Mouse (Mus musculus): Measurements from ENCODE around the gene Tcfl5. TPM values are rescaled to one million over a fixed set of nuclear protein-coding genes. Genes with fewer than 3 reads are reported as not detected.

Gene Tcfl5
- polyA plus RNA-seq, 1 experiment from 2014 or later: 0.15 TPM

GRCm38 (mm10) chr2:180611882-180612281 lies 30.6 kb downstream of the Tcfl5 start:
- no peak for DNase-seq (ENCODE audit: low spot score)
- WGBS: 74% methylated on average over 2 of the region's 2 CpGs
- H3K4me1 ChIP-seq (replicated peaks; ENCODE audit: control insufficient read depth, insufficient read depth, low read length): no peaks in the 10 kb centered on the region

GRCm38 (mm10) chr2:180610283-180610682 lies 32.2 kb downstream of the Tcfl5 start:
- no peak overlapping the region for H3K4me3 ChIP-seq (ENCODE audit: low read depth, low read length)
- H3K27me3 ChIP-seq (replicated peaks; ENCODE audit: control insufficient read depth, insufficient read depth, low read length): no peaks in the 10 kb centered on the region
- no peak overlapping the region for H3K27ac ChIP-seq (ENCODE audit: low read depth, low read length)
- no peaks in the 10 kb centered on the region for H3K4me1 ChIP-seq (replicated peaks; ENCODE audit: control insufficient read depth, insufficient read depth, low read length)
- no peaks in the 10 kb centered on the region for H3K9me3 ChIP-seq (ENCODE audit: control insufficient read depth, low read length)
- no peaks in the 10 kb centered on the region for H3K36me3 ChIP-seq (ENCODE audit: control insufficient read depth, insufficient read depth, low read length)
- H3K9ac ChIP-seq (ENCODE audit: low read depth, low read length): no peak overlapping the region
- peak; percentile 67; the same call in 1 of the 2 replicates for ATAC-seq (replicated peaks; ENCODE audit: low FRiP score)
- no peak for DNase-seq (ENCODE audit: low spot score)
- H3K4me2 ChIP-seq: no peak overlapping the region
- WGBS: 64% methylated on average over 4 of the region's 4 CpGs

More at GRCm38 (mm10) chr2:180611882-180612281, 30.6 kb downstream of the Tcfl5 start:
- H3K9me3 ChIP-seq (ENCODE audit: control insufficient read depth, low read length): no peaks in the 10 kb centered on the region
- no peak overlapping the region for H3K27ac ChIP-seq (ENCODE audit: low read depth, low read length)
- no peaks in the 10 kb centered on the region for H3K27me3 ChIP-seq (replicated peaks; ENCODE audit: control insufficient read depth, insufficient read depth, low read length)
- no peak for ATAC-seq (replicated peaks; ENCODE audit: low FRiP score)
- no peaks in the 10 kb centered on the region for H3K36me3 ChIP-seq (ENCODE audit: control insufficient read depth, insufficient read depth, low read length)
- H3K4me3 ChIP-seq (ENCODE audit: low read depth, low read length): no peak overlapping the region
- H3K9ac ChIP-seq (ENCODE audit: low read depth, low read length): no peak overlapping the region
- H3K4me2 ChIP-seq: no peak overlapping the region

DNA sequence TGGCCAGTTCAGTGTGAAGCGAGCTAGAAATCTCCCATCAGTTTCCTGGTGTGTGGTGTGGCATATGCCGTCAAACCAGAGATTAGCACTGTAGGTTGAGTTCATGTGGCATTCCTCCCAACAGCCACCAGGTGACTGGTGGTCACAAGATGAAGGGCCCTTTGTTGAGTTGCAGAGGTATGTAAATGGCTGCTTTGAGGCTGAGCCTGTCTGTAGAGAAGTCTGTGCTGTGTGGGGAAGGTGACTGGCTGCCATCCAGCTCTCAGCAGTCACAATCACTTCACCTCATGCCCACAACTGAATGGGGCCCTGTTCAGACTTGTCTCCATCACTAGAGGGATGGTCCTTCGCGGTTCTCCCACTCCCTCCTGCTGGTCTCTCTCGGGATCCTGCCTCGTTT lies 37.7 kb downstream of the Tcfl5 start:
- no peak overlapping the region for H3K27ac ChIP-seq (ENCODE audit: low read depth, low read length)
- H3K9ac ChIP-seq (ENCODE audit: low read depth, low read length): no peak overlapping the region
- no peaks in the 10 kb centered on the region for H3K36me3 ChIP-seq (ENCODE audit: control insufficient read depth, insufficient read depth, low read length)
- no peaks in the 10 kb centered on the region for H3K9me3 ChIP-seq (ENCODE audit: control insufficient read depth, low read length)
- DNase-seq (ENCODE audit: low spot score): no peak
- no peak overlapping the region for H3K4me2 ChIP-seq
- ATAC-seq (replicated peaks; ENCODE audit: low FRiP score): no peak
- H3K27me3 ChIP-seq (replicated peaks; ENCODE audit: control insufficient read depth, insufficient read depth, low read length): 0 out of 2 replicates have a peak, but pooled peaks cover 7% of the 10 kb centered on the region
- 56% methylated on average over 6 of the region's 6 CpGs for WGBS
- H3K4me1 ChIP-seq (replicated peaks; ENCODE audit: control insufficient read depth, insufficient read depth, low read length): no peaks in the 10 kb centered on the region
- no peak overlapping the region for H3K4me3 ChIP-seq (ENCODE audit: low read depth, low read length)

DNA sequence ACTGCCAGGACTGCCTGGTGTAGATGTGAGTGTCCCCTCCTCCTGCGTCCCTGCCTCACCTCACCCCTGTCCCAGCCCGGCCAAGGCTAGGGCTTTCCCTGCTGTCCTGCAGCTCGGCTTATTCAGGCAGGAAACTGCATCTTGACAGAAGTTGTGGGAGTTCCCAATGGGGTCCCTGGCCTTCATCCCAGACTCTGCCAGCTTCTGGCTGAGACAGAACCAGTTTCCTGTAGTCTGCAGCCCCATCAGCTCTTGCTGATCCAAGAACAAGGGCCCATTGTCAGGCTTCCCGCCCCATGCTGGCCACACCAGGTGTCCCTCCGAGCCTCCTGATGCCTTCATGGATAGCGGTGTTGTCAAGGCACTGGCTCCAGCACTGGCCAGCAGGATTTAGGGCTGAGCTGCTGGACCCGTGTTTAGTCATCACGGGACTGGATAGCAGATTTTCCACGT lies 41.9 kb downstream of the Tcfl5 start:
- no peak overlapping the region for H3K9ac ChIP-seq (ENCODE audit: low read depth, low read length)
- no peak overlapping the region for H3K4me2 ChIP-seq
- H3K9me3 ChIP-seq (ENCODE audit: control insufficient read depth, low read length): no peaks in the 10 kb centered on the region
- 32% methylated on average over 9 of the region's 9 CpGs for WGBS
- no peak overlapping the region for H3K4me3 ChIP-seq (ENCODE audit: low read depth, low read length)
- peaks cover 34% of the 10 kb centered on the region for H3K27me3 ChIP-seq (replicated peaks; ENCODE audit: control insufficient read depth, insufficient read depth, low read length)
- DNase-seq (ENCODE audit: low spot score): no peak
- no peaks in the 10 kb centered on the region for H3K36me3 ChIP-seq (ENCODE audit: control insufficient read depth, insufficient read depth, low read length)
- H3K4me1 ChIP-seq (replicated peaks; ENCODE audit: control insufficient read depth, insufficient read depth, low read length): no peaks in the 10 kb centered on the region
- no peak overlapping the region for H3K27ac ChIP-seq (ENCODE audit: low read depth, low read length)
- no peak for ATAC-seq (replicated peaks; ENCODE audit: low FRiP score)

DNA sequence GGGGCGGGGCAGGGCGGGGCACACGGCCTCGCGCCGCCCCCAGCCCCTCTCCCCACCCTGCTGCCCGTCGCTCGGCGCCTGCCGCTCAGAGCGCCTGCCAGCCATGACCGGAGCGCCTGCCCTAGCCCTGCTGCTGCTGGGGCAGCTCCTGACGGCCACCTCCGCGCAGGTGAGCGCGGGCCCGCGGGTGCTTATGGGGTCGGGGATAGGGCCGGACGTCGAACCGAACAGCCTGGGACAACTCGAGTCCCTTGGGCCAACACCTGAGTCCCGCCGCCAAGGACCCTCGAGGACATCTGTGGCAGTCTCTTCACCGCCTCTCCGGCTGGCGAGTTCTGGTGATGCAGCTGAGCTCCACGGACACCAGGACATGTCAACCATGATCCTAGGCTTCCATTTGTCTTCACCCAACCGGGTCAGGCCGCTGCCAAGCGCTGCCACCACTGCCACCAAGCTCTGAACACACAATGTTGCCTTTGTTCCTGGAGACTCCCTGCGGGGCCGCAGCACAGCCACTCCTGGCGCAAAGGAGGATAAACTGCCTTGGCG lies 44.3 kb downstream of the Tcfl5 start:
- peaks cover 11% of the 10 kb centered on the region; the same call in 1 of the 2 replicates for H3K36me3 ChIP-seq (ENCODE audit: control insufficient read depth, insufficient read depth, low read length)
- no peak overlapping the region for H3K9ac ChIP-seq (ENCODE audit: low read depth, low read length)
- DNase-seq (ENCODE audit: low spot score): no peak
- H3K4me2 ChIP-seq: peak overlapping the region; percentile 43
- peaks cover 34% of the 10 kb centered on the region for H3K27me3 ChIP-seq (replicated peaks; ENCODE audit: control insufficient read depth, insufficient read depth, low read length)
- WGBS: 5% methylated on average over 40 of the region's 41 CpGs
- H3K9me3 ChIP-seq (ENCODE audit: control insufficient read depth, low read length): no peaks in the 10 kb centered on the region
- 0 out of 2 replicates have a peak overlapping the region, but pooled peaks have one; percentile 13 for H3K4me3 ChIP-seq (ENCODE audit: low read depth, low read length)
- H3K27ac ChIP-seq (ENCODE audit: low read depth, low read length): no peak overlapping the region
- no peak for ATAC-seq (replicated peaks; ENCODE audit: low FRiP score)
- H3K4me1 ChIP-seq (replicated peaks; ENCODE audit: control insufficient read depth, insufficient read depth, low read length): no peaks in the 10 kb centered on the region

GRCm38 (mm10) chr2:180597490-180597889 lies 45.0 kb downstream of the Tcfl5 start, which contains the start of gene Col9a3:
TSS of gene Col9a3 (plus strand) at chr2:180597790.
- Histone ChIP-seq H3K4me2 (peak within 1 kb of the TSS; percentile 43), H3K4me3 (ENCODE audit: low read depth, low read length) (0 out of 2 replicates have a peak within 1 kb of the TSS, but pooled peaks have one; percentile 13), H3K9ac (ENCODE audit: low read depth, low read length) (no peak within 1 kb of the TSS), H3K27ac (ENCODE audit: low read depth, low read length) (no peak within 1 kb of the TSS), H3K27me3 (replicated peaks; ENCODE audit: control insufficient read depth, insufficient read depth, low read length) (peaks cover 34% of the 10 kb centered on the region), H3K36me3 (ENCODE audit: control insufficient read depth, insufficient read depth, low read length) (peaks cover 17% of the 10 kb centered on the region; the same call in 1 of the 2 replicates), H3K4me1 (replicated peaks; ENCODE audit: control insufficient read depth, insufficient read depth, low read length) (no peaks in the 10 kb centered on the region), H3K9me3 (ENCODE audit: control insufficient read depth, low read length) (no peaks in the 10 kb centered on the region)
- no peak for DNase-seq (ENCODE audit: low spot score)
- 49% methylated on average over 4 of the region's 4 CpGs for WGBS
- ATAC-seq (replicated peaks; ENCODE audit: low FRiP score): no peak

DNA sequence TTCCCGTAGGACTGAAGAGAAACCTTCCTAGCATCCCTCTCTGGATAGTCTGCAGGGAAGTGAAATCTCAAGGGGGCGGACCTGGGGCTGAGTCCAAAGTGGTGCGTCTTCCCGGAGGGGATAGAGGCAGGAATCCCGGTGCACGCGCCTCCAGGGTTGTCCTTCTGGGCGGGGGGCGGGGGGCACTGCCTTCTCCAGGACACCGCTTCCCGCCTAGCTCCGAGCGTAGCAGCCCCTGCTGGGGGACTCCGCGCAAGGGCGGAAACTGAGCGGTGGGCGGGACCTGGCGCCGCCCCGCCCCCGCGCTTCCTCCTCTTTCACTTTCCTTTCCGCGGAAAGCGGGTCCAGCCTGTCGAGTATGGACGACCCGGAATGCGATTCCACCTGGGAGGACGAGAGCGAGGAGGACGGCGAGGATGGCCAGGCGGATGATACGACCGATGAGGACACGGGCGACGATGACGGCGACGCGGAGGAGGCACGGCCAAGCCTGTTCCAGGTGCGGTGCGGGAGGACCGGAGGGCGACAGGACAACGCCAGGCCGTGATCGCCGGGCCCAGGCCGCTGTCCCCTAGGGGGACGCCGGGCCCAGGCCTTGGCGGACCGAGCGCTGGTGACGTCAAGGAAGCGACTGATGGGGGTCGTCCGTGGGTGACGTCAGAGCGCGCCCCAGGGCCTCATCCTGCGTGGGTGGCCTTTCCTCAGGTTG lies 53.2 kb downstream of the Tcfl5 start, which contains the start of gene Ogfr:
Ogfr (plus strand) TSS at position 123 of the 709 bp plus-strand sequence.
- Histone ChIP-seq H3K4me2 (peak within 1 kb of the TSS; percentile 83), H3K36me3 (ENCODE audit: control insufficient read depth, insufficient read depth, low read length) (peaks cover 27% of the 10 kb centered on the region), H3K27me3 (replicated peaks; ENCODE audit: control insufficient read depth, insufficient read depth, low read length) (no peaks in the 10 kb centered on the region), H3K27ac (ENCODE audit: low read depth, low read length) (peak within 1 kb of the TSS; percentile 64; the same call in 1 of the 2 replicates), H3K9me3 (ENCODE audit: control insufficient read depth, low read length) (no peaks in the 10 kb centered on the region), H3K9ac (ENCODE audit: low read depth, low read length) (peak within 1 kb of the TSS; percentile 85), H3K4me1 (replicated peaks; ENCODE audit: control insufficient read depth, insufficient read depth, low read length) (peaks cover 6% of the 10 kb centered on the region), H3K4me3 (ENCODE audit: low read depth, low read length) (peak within 1 kb of the TSS; percentile 79)
- ATAC-seq (replicated peaks; ENCODE audit: low FRiP score) (peak; percentile 85), DNase-seq (ENCODE audit: low spot score) (peak; percentile 90)
- WGBS: under 1% methylated on average over 67 of the region's 67 CpGs

- Histone ChIP-seq H3K9ac (ENCODE audit: low read depth, low read length) (peak overlapping the region; percentile 85), H3K27ac (ENCODE audit: low read depth, low read length) (peak overlapping the region; percentile 64; the same call in 1 of the 2 replicates), H3K4me2 (peak overlapping the region; percentile 83), H3K4me1 (replicated peaks; ENCODE audit: control insufficient read depth, insufficient read depth, low read length) (peaks cover 11% of the 10 kb centered on the region), H3K9me3 (ENCODE audit: control insufficient read depth, low read length) (no peaks in the 10 kb centered on the region), H3K36me3 (ENCODE audit: control insufficient read depth, insufficient read depth, low read length) (peaks cover 24% of the 10 kb centered on the region), H3K27me3 (replicated peaks; ENCODE audit: control insufficient read depth, insufficient read depth, low read length) (no peaks in the 10 kb centered on the region), H3K4me3 (ENCODE audit: low read depth, low read length) (peak overlapping the region; percentile 79)
- WGBS: 51% methylated on average over 6 of the region's 6 CpGs
- ATAC-seq (replicated peaks; ENCODE audit: low FRiP score): no peak; the same call in 1 of the 2 replicates
- DNase-seq (ENCODE audit: low spot score): no peak
Observed at GRCm38 (mm10) chr2:180588736-180589122, 53.8 kb downstream of the Tcfl5 start.
